In genomic region chrX:53608122-53608813, GRCm38 (mm10) we compare ENCODE assay signal across 8 mouse cellular contexts. TPM values are rescaled to one million over a fixed set of nuclear protein-coding genes. Genes with fewer than 3 reads are reported as not detected.
DNase-seq lines count a peak whose midpoint lies in the region; ATAC-seq and TF ChIP-seq lines count a peak whose summit lies in the region.

No protein-coding gene starts in this region.

- 33% methylated on average over 15 of the region's 18 CpGs for WGBS in lung, embryonic 15.5 days

- peak overlapping the region; percentile 91 for H3K27ac ChIP-seq in layer of hippocampus, adult 2 months
- H3K27ac ChIP-seq in lung, embryonic 15.5 days = no peak overlapping the region; the same call in 1 of the 2 replicates

- peak; percentile 47 for ATAC-seq in cerebellum, adult (ENCODE audit: insufficient number of reproducible peaks, low FRiP score, low TSS enrichment)
- ATAC-seq in frontal cortex, adult (ENCODE audit: low TSS enrichment) = peak; percentile 40
- ATAC-seq in lung, embryonic 15.5 days (ENCODE audit: borderline replicate concordance, extremely low read depth, low FRiP score, low TSS enrichment) = peak; percentile 56; the same call in 1 of the 2 replicates

- TF ChIP-seq CTCF in layer of hippocampus, adult 2 months (conservative IDR thresholded peaks at IDR 0.05) = no peak

- peak overlapping the region; percentile 64 for H3K4me2 ChIP-seq in lung, embryonic 15.5 days

- peak in 1 of 2 experiments; percentile 12 for DNase-seq in layer of hippocampus, adult 2 months (ENCODE audit: low spot score in 2 of 2)
- DNase-seq in layer of hippocampus, adult 18-20 months (ENCODE audit: low spot score in 2 of 2) = no peak
- peak; percentile 17 for DNase-seq in kidney, postnatal 10 days
- DNase-seq in right cerebral cortex, adult 2 months (ENCODE audit: low spot score in 2 of 2) = peak; percentile 4 to 15
- DNase-seq in thymus, postnatal 25 days = no peak

- H3K9ac ChIP-seq in lung, embryonic 15.5 days = peak overlapping the region; percentile 42

- no peaks in the 10 kb centered on the region for H3K9me3 ChIP-seq in lung, embryonic 15.5 days

- no peaks in the 10 kb centered on the region for H3K27me3 ChIP-seq in lung, embryonic 15.5 days

- no peaks in the 10 kb centered on the region for H3K36me3 ChIP-seq in lung, embryonic 15.5 days

- peak overlapping the region; percentile 64 for H3K4me3 ChIP-seq in layer of hippocampus, adult 2 months
- peak overlapping the region; percentile 45 for H3K4me3 ChIP-seq in lung, embryonic 15.5 days

- no peaks in the 10 kb centered on the region for H3K4me1 ChIP-seq in lung, embryonic 15.5 days

RNA-seq across cellular contexts. Expression of gene Rtl8c, which starts 0.4 kb away (rescaled TPM):
- 100 to 1,000 TPM; 174 to 189 TPM for total RNA-seq in layer of hippocampus, adult 2 months (2021)
- total RNA-seq in layer of hippocampus, adult 18-20 months (2021) = 100 to 1,000 TPM; 202 to 226 TPM
- polyA plus RNA-seq in lung, embryonic 15.5 days (2015; fragmentation: Nextera tagmentation; extraction: Ambion mirVana) = 33.2 and 35.3 TPM in 2 replicates

RNA-seq across cellular contexts. Expression of gene Gm14597, which starts 0.5 kb away (rescaled TPM):
- total RNA-seq in layer of hippocampus, adult 2 months (2021) = under 1 TPM in 1 of 2 experiments, not detected in 1; 0.71 TPM
- not detected for total RNA-seq in layer of hippocampus, adult 18-20 months (2021)
- not detected in 2 replicates for polyA plus RNA-seq in lung, embryonic 15.5 days (2015; fragmentation: Nextera tagmentation; extraction: Ambion mirVana)

RNA-seq across cellular contexts. Expression of gene Rtl8a, which starts 35.2 kb away (rescaled TPM):
- total RNA-seq in layer of hippocampus, adult 2 months (2021) = 100 to 1,000 TPM; 198 to 264 TPM
- 100 to 1,000 TPM; 208 to 284 TPM for total RNA-seq in layer of hippocampus, adult 18-20 months (2021)
- 89.3 and 93.5 TPM in 2 replicates for polyA plus RNA-seq in lung, embryonic 15.5 days (2015; fragmentation: Nextera tagmentation; extraction: Ambion mirVana)

Comparison
In these comparisons a context has a peak if more than half of its experiments do, and no peak if none do; other contexts are left out.
1. DNase-seq: peak in kidney, postnatal 10 days (single experiment) and right cerebral cortex, adult 2 months (2 of 2); none in layer of hippocampus, adult 18-20 months (0 of 2) and thymus, postnatal 25 days (single experiment).
2. Peak in every context shown above with its lines, with median percentiles within 50 percentile points of each other: ATAC-seq.